Mouse (Mus musculus) MEL (cell line): ENCODE results near the gene Tmem251. TPM values are rescaled to one million over a fixed set of nuclear protein-coding genes. Genes with fewer than 3 reads are reported as not detected.

ENCODE experiments used
- DNase-seq: peaks from one replicate; pipeline ENCODE4 v3.0.0; 2011; ENCODE audit warnings: low read depth, low spot score
- H3K27ac ChIP-seq: 2 replicates; pipeline ENCODE4 v1.5.1; 2012; ENCODE audit warnings: low read depth, mild to moderate bottlenecking, control low read depth, low read length, moderate library complexity; ENCODE audit not compliant: control insufficient read depth
- H3K27me3 ChIP-seq, 2 experiments: fragments of 150-350 bp in 1 of 2; sonication (generic) in 1 of 2; 2 replicates each; pipeline ENCODE4 v1.6.1; 2012; ENCODE audit warnings: low read length in 2 of 2, mild to moderate bottlenecking in 2 of 2, improper control_type of control experiment in 1 of 2, moderate library complexity in 1 of 2; ENCODE audit not compliant: insufficient read depth in 2 of 2, control insufficient read depth in 1 of 2
- H3K36me3 ChIP-seq, 2 experiments: 2 replicates each; pipeline ENCODE4 v1.6.1; 2012 to 2014; ENCODE audit warnings: low read length in 2 of 2, improper control_type of control experiment in 1 of 2, inconsistent platforms in 1 of 2, mild to moderate bottlenecking in 1 of 2; ENCODE audit not compliant: insufficient read depth in 2 of 2, control insufficient read depth in 1 of 2
- H3K4me1 ChIP-seq, 2 experiments: fragments of 150-350 bp in 1 of 2; sonication (generic) in 1 of 2; 2 replicates each; pipeline ENCODE4 v1.6.1; 2012; ENCODE audit warnings: low read length in 2 of 2, improper control_type of control experiment in 1 of 2, mild to moderate bottlenecking in 1 of 2; ENCODE audit not compliant: insufficient read depth in 2 of 2, control insufficient read depth in 1 of 2
- H3K4me3 ChIP-seq, 2 experiments: fragments of 150-350 bp in 1 of 2; sonication (generic) in 1 of 2; 2 replicates each; pipeline ENCODE4 v1.5.1; 2012; ENCODE audit warnings: low read depth in 2 of 2, low read length in 2 of 2, mild to moderate bottlenecking in 2 of 2, moderate library complexity in 2 of 2, control low read depth in 1 of 2, improper control_type of control experiment in 1 of 2; ENCODE audit not compliant: control insufficient read depth in 1 of 2, insufficient read depth in 1 of 2
- H3K79me2 ChIP-seq: 2 replicates; pipeline ENCODE4 v1.6.1; 2012; ENCODE audit warnings: mild to moderate bottlenecking, low read length, moderate library complexity; ENCODE audit not compliant: control insufficient read depth, poor library complexity, insufficient read depth
- H3K9ac ChIP-seq: 2 replicates; pipeline ENCODE4 v1.6.1; 2012; ENCODE audit warnings: low read depth, mild to moderate bottlenecking, control low read depth, low read length, moderate library complexity; ENCODE audit not compliant: control insufficient read depth, poor library complexity, severe bottlenecking
- H3K9me3 ChIP-seq: fragments of 150-350 bp; sonication (generic); replicated peaks from 2 replicates; pipeline ENCODE4 v1.6.1; 2012; ENCODE audit warnings: mild to moderate bottlenecking, low read length, improper control_type of control experiment, moderate library complexity; ENCODE audit not compliant: insufficient read depth
- CHD1 ChIP-seq: IDR thresholded peaks from 2 replicates; pipeline ENCODE4 v1.6.1; 2012; ENCODE audit warnings: low read depth, mild to moderate bottlenecking, inconsistent platforms, low read length, improper control_type of control experiment
- CHD2 ChIP-seq: IDR thresholded peaks from 2 replicates; pipeline ENCODE4 v1.6.1; 2011; ENCODE audit warnings: low read length, improper control_type of control experiment
- CTCF ChIP-seq, 3 experiments: IDR thresholded peaks in 2 of 3; conservative IDR thresholded peaks in 1 of 3; 2 replicates each; pipeline ENCODE4 v1.5.1; 2011 to 2012; ENCODE audit warnings: low read length in 3 of 3, low read depth in 2 of 3, mild to moderate bottlenecking in 2 of 3, improper control_type of control experiment in 1 of 3, inconsistent platforms in 1 of 3, mixed read lengths in 1 of 3, moderate library complexity in 1 of 3; ENCODE audit not compliant: control insufficient read depth in 1 of 3, insufficient read depth in 1 of 3, poor library complexity in 1 of 3, severe bottlenecking in 1 of 3
- ETS1 ChIP-seq: IDR thresholded peaks from 2 replicates; pipeline ENCODE4 v1.6.1; 2012; ENCODE audit warnings: low read depth, mild to moderate bottlenecking, inconsistent platforms, low read length, improper control_type of control experiment, moderate library complexity
- JUND ChIP-seq: IDR thresholded peaks from 2 replicates; pipeline ENCODE4 v1.6.1; 2011; ENCODE audit warnings: low read depth, mild to moderate bottlenecking, improper control_type of control experiment, low read length
- MYC ChIP-seq: IDR thresholded peaks from 2 replicates; pipeline ENCODE4 v1.6.1; 2011; ENCODE audit warnings: low read depth, mild to moderate bottlenecking, low read length, improper control_type of control experiment, moderate library complexity
- POLR2A ChIP-seq, 2 experiments: IDR thresholded peaks; 2 replicates each; pipeline ENCODE4 v1.6.1; 2011 to 2012; ENCODE audit warnings: low read length in 2 of 2, mild to moderate bottlenecking in 2 of 2, control low read depth in 1 of 2, improper control_type of control experiment in 1 of 2, low read depth in 1 of 2, moderate library complexity in 1 of 2; ENCODE audit not compliant: control insufficient read depth in 1 of 2, insufficient read depth in 1 of 2, poor library complexity in 1 of 2
- RCOR1 ChIP-seq: IDR thresholded peaks from 2 replicates; pipeline ENCODE4 v1.6.1; 2012; ENCODE audit warnings: low read depth, mild to moderate bottlenecking, inconsistent platforms, low read length, improper control_type of control experiment
- TAL1 ChIP-seq: IDR thresholded peaks from 2 replicates; pipeline ENCODE4 v1.6.1; 2012; ENCODE audit warnings: mild to moderate bottlenecking, inconsistent platforms, low read length, moderate library complexity, mixed read lengths
- TCF12 ChIP-seq: IDR thresholded peaks from 2 replicates; pipeline ENCODE4 v1.6.1; 2014; ENCODE audit warnings: low read depth, mild to moderate bottlenecking, inconsistent platforms, low read length, improper control_type of control experiment, moderate library complexity
- USF2 ChIP-seq, 2 experiments: IDR thresholded peaks; 2 replicates each; pipeline ENCODE4 v1.6.1; 2011 to 2012; ENCODE audit warnings: improper control_type of control experiment in 2 of 2, low read length in 2 of 2, borderline replicate concordance in 1 of 2, inconsistent platforms in 1 of 2, low read depth in 1 of 2, mild to moderate bottlenecking in 1 of 2; ENCODE audit not compliant: insufficient read depth in 1 of 2
- ZNF384 ChIP-seq: IDR thresholded peaks from 2 replicates; pipeline ENCODE4 v1.6.1; 2012; ENCODE audit warnings: low read depth, mild to moderate bottlenecking, inconsistent platforms, low read length, improper control_type of control experiment
- polyA plus RNA-seq, 2 experiments: library from polyadenylated mRNA; stranded (reverse) in 1 of 2; unstranded in 1 of 2; fragments of >175 nt in 1 of 2; fragments of >200 nt in 1 of 2; gene quantifications; 2 replicates each; pipeline versions ENCODE4 v1.2.1 to v1.2.4; 2012; ENCODE audit warnings: low replicate concordance in 2 of 2, low read depth in 1 of 2; ENCODE audit not compliant: insufficient read length in 2 of 2, insufficient read depth in 1 of 2, missing spikeins in 1 of 2
- total RNA-seq: library from RNA; depleted of rRNA; stranded (reverse); fragments of 300-350 nt; gene quantifications from 2 replicates; pipeline ENCODE4 v1.2.3, GENCODE M21; 2012

Gene Tmem251
- total and polyA plus RNA-seq, 3 experiments: 9.0 to 57.5 (median 11.4) TPM

DNA sequence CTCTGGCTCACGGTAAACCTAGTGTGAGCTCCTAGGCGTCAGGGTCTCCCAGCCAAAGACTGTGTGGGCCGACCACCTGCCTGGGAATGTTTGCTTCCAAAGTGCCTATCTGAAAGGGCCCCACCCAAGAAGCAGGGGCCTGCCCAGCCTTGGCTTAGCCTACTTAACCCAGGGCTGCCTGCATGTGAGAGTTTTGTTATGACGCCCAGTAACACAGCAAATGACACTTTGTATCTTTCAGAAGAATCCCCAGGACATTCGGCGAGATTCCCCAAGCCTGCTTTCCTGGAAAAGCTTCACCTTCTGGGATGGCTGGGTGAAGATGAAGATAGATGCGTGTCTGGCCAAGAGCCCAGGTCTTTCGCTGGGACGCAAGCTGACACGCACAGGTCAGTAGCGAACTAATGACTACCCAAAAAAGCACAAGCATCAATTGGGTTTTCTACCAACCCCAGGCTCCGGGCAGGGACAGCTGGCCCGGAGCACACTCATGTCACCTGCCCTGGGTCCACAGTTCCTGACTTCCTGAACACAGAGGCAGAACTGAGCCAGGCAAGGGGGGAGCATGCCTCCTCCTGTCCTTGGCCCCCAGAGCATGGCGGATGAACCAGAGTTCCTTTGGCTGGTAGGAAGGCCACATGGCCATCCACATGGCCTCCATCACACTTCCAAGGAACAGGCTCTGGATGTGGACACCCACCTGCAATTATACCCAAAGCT lies 46.8 kb upstream of the Tmem251 start:
- H3K27ac ChIP-seq: no peak overlapping the region
- no peak overlapping the region for H3K4me3 ChIP-seq
- DNase-seq: no peak
- TF ChIP-seq TAL1 (no peak), ETS1 (no peak), POLR2A (IDR thresholded peaks at IDR 0.05; ENCODE audit: control insufficient read depth in 1 of 2, insufficient read depth in 1 of 2, low read depth in 1 of 2, low read length in 2 of 2, poor library complexity in 1 of 2) (no peak), TCF12 (no peak), CTCF (IDR thresholded peaks at IDR 0.05 in 2 of 3, conservative IDR thresholded peaks at IDR 0.05 in 1 of 3; ENCODE audit: control insufficient read depth in 1 of 3, insufficient read depth in 1 of 3, low read depth in 2 of 3, low read length in 3 of 3, poor library complexity in 1 of 3, severe bottlenecking in 1 of 3) (no peak), RCOR1 (no peak), CHD1 (no peak), USF2 (IDR thresholded peaks at IDR 0.05; ENCODE audit: borderline replicate concordance in 1 of 2, insufficient read depth in 1 of 2, low read depth in 1 of 2, low read length in 2 of 2) (no peak), JUND (no peak), MYC (no peak)
- TF ChIP-seq, all 39 proteins: peak for 0
- no peaks in the 10 kb centered on the region for H3K27me3 ChIP-seq
- H3K79me2 ChIP-seq: peaks cover 17% of the 10 kb centered on the region
- H3K36me3 ChIP-seq: no peaks in the 10 kb centered on the region
- no peaks in the 10 kb centered on the region for H3K9me3 ChIP-seq
- no peak overlapping the region for H3K9ac ChIP-seq
- H3K4me1 ChIP-seq: no peaks in the 10 kb centered on the region

DNA sequence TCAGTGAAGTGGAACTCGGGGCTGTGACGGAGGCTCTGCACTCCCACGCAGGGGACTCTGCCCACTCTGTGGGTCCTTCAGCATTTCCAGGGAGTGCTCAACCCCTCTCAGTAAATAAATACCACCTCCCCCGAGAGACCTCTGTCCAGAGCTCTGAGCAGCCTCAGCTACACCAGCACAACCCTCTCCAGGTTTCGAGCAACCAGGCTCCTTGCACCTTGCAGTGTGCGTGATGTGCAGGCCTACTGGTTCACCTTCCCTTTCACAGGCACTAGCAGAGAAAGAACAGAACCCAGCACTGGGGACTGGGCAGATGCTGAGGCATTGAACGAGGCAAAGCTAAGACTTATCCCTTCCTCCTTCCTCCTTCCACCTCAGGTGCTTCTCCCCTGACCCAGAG lies 46.2 kb upstream of the Tmem251 start:
- Histone ChIP-seq H3K9ac (no peak overlapping the region), H3K27me3 (no peaks in the 10 kb centered on the region), H3K9me3 (no peaks in the 10 kb centered on the region), H3K4me1 (peaks cover 0 to 3% of the 10 kb centered on the region in 2 experiments; a peak in 1 of 4 replicates), H3K4me3 (no peak overlapping the region), H3K27ac (no peak overlapping the region), H3K36me3 (no peaks in the 10 kb centered on the region), H3K79me2 (peaks cover 23% of the 10 kb centered on the region)
- no peak for DNase-seq
- TF ChIP-seq CHD1: no peak

DNA sequence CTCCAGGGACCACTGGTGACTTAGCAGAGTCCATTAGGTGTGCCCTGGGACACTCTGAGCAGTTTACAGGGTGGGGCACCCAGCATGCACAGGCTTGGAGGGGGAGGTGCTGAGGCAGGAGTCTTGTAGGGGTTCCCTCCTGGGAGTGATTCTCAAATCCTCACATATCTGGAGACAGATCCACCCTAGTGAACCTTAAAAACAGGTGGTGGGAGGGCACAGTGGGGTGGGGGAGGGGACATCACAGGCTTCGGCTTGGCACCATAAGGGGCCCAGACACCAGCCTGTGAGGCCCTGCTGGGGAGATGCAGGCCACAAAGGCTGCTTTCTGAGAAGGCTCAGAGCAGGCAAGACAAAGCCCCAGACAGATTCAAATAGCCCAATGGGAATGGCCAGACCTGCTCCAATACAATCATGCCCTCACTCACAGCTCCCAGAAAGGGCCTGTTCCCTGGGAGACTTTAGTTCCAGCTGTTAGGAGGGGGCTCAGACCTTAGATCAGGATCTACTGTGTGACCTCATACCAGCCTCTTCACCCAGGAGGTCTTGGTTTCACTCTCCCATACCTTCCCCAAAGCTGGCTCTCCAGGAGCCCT lies 45.4 kb upstream of the Tmem251 start:
- no peak for DNase-seq
- H3K4me1 ChIP-seq: peaks cover 0 to 5% of the 10 kb centered on the region in 2 experiments; a peak in 1 of 4 replicates
- H3K9me3 ChIP-seq: no peaks in the 10 kb centered on the region
- no peak overlapping the region for H3K9ac ChIP-seq
- H3K79me2 ChIP-seq: peaks cover 23% of the 10 kb centered on the region
- no peak for TF ChIP-seq TCF12
- no peak for TF ChIP-seq ZNF384
- no peak for TF ChIP-seq CHD2
- TF ChIP-seq, all 39 proteins: peak for 0
- H3K27ac ChIP-seq: no peak overlapping the region
- H3K36me3 ChIP-seq: no peaks in the 10 kb centered on the region; a peak in 1 of 4 replicates
- no peaks in the 10 kb centered on the region for H3K27me3 ChIP-seq
- no peak overlapping the region for H3K4me3 ChIP-seq
